Mouse (Mus musculus) midbrain, embryonic 11.5 days (tissue): Measurements from ENCODE around the gene Nrxn2. TPM values are rescaled to one million over a fixed set of nuclear protein-coding genes. Genes with fewer than 3 reads are reported as not detected.

Experiments used
- ATAC-seq: fragments of 200-750 bp; cut with Nextera tagmentation; 2 replicates; pipeline ENCODE4 v1.8.0; 2017; ENCODE audit warnings: moderate TSS enrichment, moderate library complexity; ENCODE audit not compliant: low FRiP score
- DNase-seq: peaks from one replicate; pipeline ENCODE4 v3.0.0; 2015; ENCODE audit warnings: low spot score; ENCODE audit errors: missing footprints
- H3K27ac ChIP-seq: fragments of 300-500 bp; sonication (generic); 2 replicates; pipeline ENCODE4 v1.5.1; 2014; ENCODE audit warnings: low read depth, low read length
- H3K27me3 ChIP-seq: fragments of 300-500 bp; sonication (generic); 2 replicates; pipeline ENCODE4 v1.6.1; 2014; ENCODE audit warnings: mild to moderate bottlenecking, low read length, moderate library complexity, mixed read lengths; ENCODE audit not compliant: control insufficient read depth, insufficient read depth
- H3K36me3 ChIP-seq: fragments of 300-500 bp; sonication (generic); 2 replicates; pipeline ENCODE4 v1.6.1; 2014; ENCODE audit warnings: mild to moderate bottlenecking, low read length, moderate library complexity, mixed read lengths; ENCODE audit not compliant: control insufficient read depth, insufficient read depth
- H3K4me1 ChIP-seq: fragments of 300-500 bp; sonication (generic); 2 replicates; pipeline ENCODE4 v1.6.1; 2014; ENCODE audit warnings: low read length; ENCODE audit not compliant: control insufficient read depth, insufficient read depth
- H3K4me2 ChIP-seq: fragments of 300-500 bp; sonication (generic); 2 replicates; pipeline ENCODE4 v1.6.1; 2014; ENCODE audit warnings: mild to moderate bottlenecking, moderate library complexity
- H3K4me3 ChIP-seq: fragments of 300-500 bp; sonication (generic); 2 replicates; pipeline ENCODE4 v1.5.1; 2014; ENCODE audit warnings: low read depth, low read length
- H3K9ac ChIP-seq: fragments of 300-500 bp; sonication (generic); 2 replicates; pipeline ENCODE4 v1.6.1; 2014; ENCODE audit warnings: low read length
- H3K9me3 ChIP-seq: fragments of 300-500 bp; sonication (generic); 2 replicates; pipeline ENCODE4 v1.6.1; 2016; ENCODE audit warnings: low read length; ENCODE audit not compliant: control insufficient read depth
- WGBS: fragments of 180-500 bp; shearing (Covaris S2); extraction: QIAGEN DNeasy Blood & Tissue Kit; methylation state at CpG from one replicate; pipeline ENCODE4 v1.1.7; 2014; 5-methylcytosine and 5-hydroxymethylcytosine counted together
- polyA plus RNA-seq: library from polyadenylated mRNA; unstranded; fragments of >200 nt; fragmentation: Nextera tagmentation; extraction: Ambion mirVana; gene quantifications from 2 replicates; pipeline ENCODE4 v1.2.1, GENCODE M21; 2014

The Nrxn2 gene
- polyA plus RNA-seq, 1 experiment from 2014 or later: 9.5 TPM

- WGBS: 1% methylated on average over 39 of the region's 39 CpGs
- Histone ChIP-seq H3K4me1 (peaks cover 23% of the 10 kb centered on the region), H3K4me2 (peak overlapping the region; percentile 100)
These were observed 19.9 kb upstream of the Nrxn2 start for GRCm38 (mm10) chr19:6398447-6399284.

GRCm38 (mm10) chr19:6399285-6400095 lies 19.0 kb upstream of the Nrxn2 start, which contains the start of gene Rasgrp2:
Gene Rasgrp2 (plus strand): TSS chr19:6399340.
- Histone ChIP-seq H3K27me3 (peaks cover 31% of the 10 kb centered on the region), H3K9ac (peak within 1 kb of the TSS; percentile 70), H3K9me3 (no peaks in the 10 kb centered on the region), H3K27ac (no peak within 1 kb of the TSS), H3K4me1 (peaks cover 23% of the 10 kb centered on the region), H3K4me3 (peak within 1 kb of the TSS; percentile 60), H3K4me2 (peak within 1 kb of the TSS; percentile 100), H3K36me3 (no peaks in the 10 kb centered on the region)
- WGBS: under 1% methylated on average over 78 of the region's 87 CpGs
- ATAC-seq: peak; percentile 20
- DNase-seq: peak; percentile 94

More at GRCm38 (mm10) chr19:6398447-6399284, 19.9 kb upstream of the Nrxn2 start:
- Histone ChIP-seq H3K4me3 (peak overlapping the region; percentile 60), H3K9ac (peak overlapping the region; percentile 70), H3K36me3 (no peaks in the 10 kb centered on the region), H3K27me3 (peaks cover 31% of the 10 kb centered on the region), H3K27ac (no peak overlapping the region), H3K9me3 (no peaks in the 10 kb centered on the region)
- ATAC-seq: peak; percentile 69
- peak; percentile 96 for DNase-seq

GRCm38 (mm10) chr19:6400096-6401086 lies 18.1 kb upstream of the Nrxn2 start:
- Histone ChIP-seq H3K4me2 (peak overlapping the region; percentile 100), H3K27me3 (peaks cover 31% of the 10 kb centered on the region), H3K9me3 (no peaks in the 10 kb centered on the region), H3K36me3 (no peaks in the 10 kb centered on the region), H3K4me3 (peak overlapping the region; percentile 60), H3K4me1 (peaks cover 23% of the 10 kb centered on the region), H3K9ac (peak overlapping the region; percentile 70), H3K27ac (no peak overlapping the region)
- 4% methylated on average over 29 of the region's 29 CpGs for WGBS
- ATAC-seq (no peak), DNase-seq (peak; percentile 92)

- DNase-seq: peak; percentile 98
- Histone ChIP-seq H3K4me3 (peak overlapping the region; percentile 23), H3K27ac (no peak overlapping the region), H3K27me3 (peaks cover 31% of the 10 kb centered on the region), H3K36me3 (no peaks in the 10 kb centered on the region), H3K9me3 (no peaks in the 10 kb centered on the region), H3K4me1 (peaks cover 23% of the 10 kb centered on the region), H3K4me2 (peak overlapping the region; percentile 44), H3K9ac (peak overlapping the region; percentile 36; the same call in 1 of the 2 replicates)
- under 1% methylated on average over 31 of the region's 32 CpGs for WGBS
- ATAC-seq: peak; percentile 36
These were observed 17.3 kb upstream of the Nrxn2 start for GRCm38 (mm10) chr19:6401131-6401815.

GRCm38 (mm10) chr19:6401951-6402350 lies 16.6 kb upstream of the Nrxn2 start:
- no peaks in the 10 kb centered on the region for H3K9me3 ChIP-seq
- H3K4me1 ChIP-seq: peaks cover 23% of the 10 kb centered on the region
- DNase-seq (no peak), ATAC-seq (no peak)
- 13% methylated on average over 9 of the region's 9 CpGs for WGBS
- H3K9ac ChIP-seq: no peak overlapping the region
- no peak overlapping the region for H3K27ac ChIP-seq
- peaks cover 31% of the 10 kb centered on the region for H3K27me3 ChIP-seq
- H3K4me3 ChIP-seq: no peak overlapping the region; the same call in 1 of the 2 replicates
- H3K4me2 ChIP-seq: peak overlapping the region; percentile 44; the same call in 1 of the 2 replicates
- no peaks in the 10 kb centered on the region for H3K36me3 ChIP-seq

- no peak overlapping the region for H3K27ac ChIP-seq
- H3K9me3 ChIP-seq: no peaks in the 10 kb centered on the region
- ATAC-seq (no peak), DNase-seq (no peak)
- no peaks in the 10 kb centered on the region for H3K36me3 ChIP-seq
- H3K4me3 ChIP-seq: no peak overlapping the region
- no peak overlapping the region for H3K4me2 ChIP-seq
- H3K9ac ChIP-seq: no peak overlapping the region
- H3K27me3 ChIP-seq: peaks cover 31% of the 10 kb centered on the region
- peaks cover 16% of the 10 kb centered on the region for H3K4me1 ChIP-seq
- 85% methylated on average over 10 of the region's 10 CpGs for WGBS
These were observed 14.7 kb upstream of the Nrxn2 start for GRCm38 (mm10) chr19:6403869-6404268.

- H3K4me2 ChIP-seq: no peak overlapping the region
- no peaks in the 10 kb centered on the region for H3K9me3 ChIP-seq
- H3K36me3 ChIP-seq: no peaks in the 10 kb centered on the region
- H3K27ac ChIP-seq: no peak overlapping the region
- no peak for DNase-seq
- WGBS: 61% methylated on average over 10 of the region's 10 CpGs
- no peak overlapping the region for H3K9ac ChIP-seq
- H3K27me3 ChIP-seq: peaks cover 23% of the 10 kb centered on the region
- no peak overlapping the region for H3K4me3 ChIP-seq
- no peak for ATAC-seq
- H3K4me1 ChIP-seq: peaks cover 12% of the 10 kb centered on the region
These were observed 13.1 kb upstream of the Nrxn2 start for GRCm38 (mm10) chr19:6405433-6405832.

GRCm38 (mm10) chr19:6407109-6407508 lies 11.4 kb upstream of the Nrxn2 start:
- Histone ChIP-seq H3K27me3 (peaks cover 11% of the 10 kb centered on the region; the same call in 1 of the 2 replicates), H3K36me3 (no peaks in the 10 kb centered on the region), H3K4me1 (peaks cover 2% of the 10 kb centered on the region; the same call in 1 of the 2 replicates), H3K4me2 (no peak overlapping the region), H3K4me3 (no peak overlapping the region), H3K27ac (no peak overlapping the region), H3K9ac (no peak overlapping the region), H3K9me3 (no peaks in the 10 kb centered on the region)
- ATAC-seq (no peak), DNase-seq (no peak)
- WGBS: 80% methylated on average over 8 of the region's 8 CpGs
